Mouse (Mus musculus): ENCODE measurements around the gene Cracr2b.

Cracr2b gene

GRCm38 (mm10) chr7:141491151-141491550 is 30.3 kb downstream of the Cracr2b start:
- peak; percentile 31 for DNase-seq

GRCm38 (mm10) chr7:141492738-141493137 is 31.8 kb downstream of the Cracr2b start:
- no peak for DNase-seq

GRCm38 (mm10) chr7:141493729-141494128 is 32.8 kb downstream of the Cracr2b start:
- DNase-seq = no peak

GRCm38 (mm10) chr7:141495379-141495778 is 34.5 kb downstream of the Cracr2b start:
- no peak for DNase-seq

GRCm38 (mm10) chr7:141495940-141496339 is 35.0 kb downstream of the Cracr2b start:
- DNase-seq = no peak

- no peak for DNase-seq
Measured at GRCm38 (mm10) chr7:141497600-141497999, 36.7 kb downstream of the Cracr2b start.

GRCm38 (mm10) chr7:141501820-141502555 is 41.1 kb downstream of the Cracr2b start:
- no peak for DNase-seq

GRCm38 (mm10) chr7:141502556-141502905 is 41.6 kb downstream of the Cracr2b start:
- DNase-seq = no peak

GRCm38 (mm10) chr7:141506278-141506677 is 45.4 kb downstream of the Cracr2b start:
- no peak for DNase-seq

GRCm38 (mm10) chr7:141508160-141508559 is 47.3 kb downstream of the Cracr2b start:
- no peak for DNase-seq

- no peak for DNase-seq
Measured at GRCm38 (mm10) chr7:141510196-141510595, 49.3 kb downstream of the Cracr2b start.

- DNase-seq = peak; percentile 25
Measured at GRCm38 (mm10) chr7:141510681-141511191, 49.8 kb downstream of the Cracr2b start.
